Mouse (Mus musculus) fat pad, adult 2 months (tissue): ENCODE results near the gene Cped1.
A peak's percentile ranks its signal among the peaks of the same experiment; 100 is the strongest.
"Not testable (repeated sequence)": the region's sequence is repeated elsewhere in the genome, so short reads cannot be mapped to it uniquely, and the experiment has no call there.

Source experiments
- DNase-seq: peaks from one replicate; pipeline ENCODE4 v3.0.0-alpha.2; 2011; ENCODE audit warnings: low read depth, low spot score; ENCODE audit errors: extremely low read depth

Cped1 gene

GRCm38 (mm10) chr6:22074232-22075083 is 88.7 kb downstream of the Cped1 start:
- DNase-seq, result no peak

- DNase-seq, result no peak
Observed at GRCm38 (mm10) chr6:22078686-22079264, 93.1 kb downstream of the Cped1 start.

- no peak for DNase-seq
Observed at GRCm38 (mm10) chr6:22086056-22086455, 100.3 kb downstream of the Cped1 start.

- no peak for DNase-seq
Observed at GRCm38 (mm10) chr6:22088346-22089064, 102.8 kb downstream of the Cped1 start.

GRCm38 (mm10) chr6:22091773-22092172 is 106.1 kb downstream of the Cped1 start:
- no peak for DNase-seq

- DNase-seq, result no peak
Observed at GRCm38 (mm10) chr6:22093792-22094191, 108.1 kb downstream of the Cped1 start.

GRCm38 (mm10) chr6:22097709-22098108 is 112.0 kb downstream of the Cped1 start:
- DNase-seq, result no peak

GRCm38 (mm10) chr6:22099832-22100231 is 114.1 kb downstream of the Cped1 start:
- no peak for DNase-seq

- DNase-seq, result no peak
Observed at GRCm38 (mm10) chr6:22101939-22102338, 116.2 kb downstream of the Cped1 start.

- DNase-seq, result no peak
Observed at GRCm38 (mm10) chr6:22102752-22103151, 117.0 kb downstream of the Cped1 start.

- no peak for DNase-seq
Observed at GRCm38 (mm10) chr6:22103713-22104112, 118.0 kb downstream of the Cped1 start.

GRCm38 (mm10) chr6:22104211-22104610 is 118.5 kb downstream of the Cped1 start:
- peak; percentile 55 for DNase-seq

- DNase-seq, result no peak
Observed at GRCm38 (mm10) chr6:22114079-22114478, 128.4 kb downstream of the Cped1 start.

GRCm38 (mm10) chr6:22116679-22117078 is 131.0 kb downstream of the Cped1 start:
- no peak for DNase-seq

GRCm38 (mm10) chr6:22122080-22122479 is 136.4 kb downstream of the Cped1 start:
- DNase-seq, result no peak

GRCm38 (mm10) chr6:22122693-22123092 is 137.0 kb downstream of the Cped1 start:
- DNase-seq, result no peak

- no peak for DNase-seq
Observed at GRCm38 (mm10) chr6:22123332-22123731, 137.6 kb downstream of the Cped1 start.

- DNase-seq, result not testable (repeated sequence)
Observed at GRCm38 (mm10) chr6:22124575-22125330, 139.0 kb downstream of the Cped1 start.

- DNase-seq, result peak; percentile 34
Observed at GRCm38 (mm10) chr6:22135038-22135631, 149.4 kb downstream of the Cped1 start.

- no peak for DNase-seq
Observed at GRCm38 (mm10) chr6:22136805-22137204, 151.1 kb downstream of the Cped1 start.

- peak; percentile 39 for DNase-seq
Observed at GRCm38 (mm10) chr6:22140786-22141185, 155.1 kb downstream of the Cped1 start.
